In the genomic region with DNA sequence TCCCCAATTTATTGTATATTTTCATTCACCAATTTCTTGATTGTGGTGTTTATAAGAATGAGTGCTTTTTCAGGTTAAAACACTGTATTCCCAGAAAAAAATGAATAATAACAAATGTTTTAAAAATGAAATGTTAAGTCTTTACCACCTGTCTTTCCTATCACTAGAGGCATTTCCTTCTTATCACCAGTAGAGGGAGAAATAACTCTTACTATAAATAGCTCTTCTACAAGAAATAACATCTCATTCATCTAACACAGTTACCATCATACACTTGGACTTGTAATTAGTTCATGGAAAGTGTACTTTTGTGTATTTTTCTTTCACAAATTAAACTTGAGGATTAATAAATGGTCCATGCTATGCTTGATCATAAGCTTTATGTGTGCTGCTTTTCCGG, we compare ENCODE assay signal across 14 mouse cellular contexts. TPM values are rescaled to one million over a fixed set of nuclear protein-coding genes. Genes with fewer than 3 reads are reported as not detected.
DNase-seq lines count a peak whose midpoint lies in the region; ATAC-seq and TF ChIP-seq lines count a peak whose summit lies in the region.
"Had no signal": no experiment of that assay in that cellular context is flagged by ENCODE, and none has a peak within 500 bp of the region (broad histone marks: within the 10 kb centered on the region; RNA-seq: fewer than 3 reads in every experiment).

No protein-coding gene starts in this region.

- H3K27ac ChIP-seq in layer of hippocampus, adult 2 months = no peak overlapping the region
- H3K27ac ChIP-seq: hindbrain, embryonic 10.5 days; limb, embryonic 12.5 days; neural tube, embryonic 12.5 days had no signal

- peak; percentile 55 for ATAC-seq in megakaryocyte progenitor cell, adult 5-6 weeks (replicated peaks; ENCODE audit: poor library complexity)

- TF ChIP-seq CTCF in layer of hippocampus, adult 2 months (conservative IDR thresholded peaks at IDR 0.05) = peak; percentile 84

- H3K4me3 ChIP-seq in layer of hippocampus, adult 2 months = no peak overlapping the region
- H3K4me3 ChIP-seq: hindbrain, embryonic 10.5 days; limb, embryonic 12.5 days; neural tube, embryonic 12.5 days had no signal

- no peak for DNase-seq in layer of hippocampus, adult 2 months (ENCODE audit: low spot score in 2 of 2)
- DNase-seq in layer of hippocampus, postnatal 36 days = no peak
- peak; percentile 15 for DNase-seq in CD4-positive, CD25-positive, alpha-beta regulatory T cell, adult 2 months (ENCODE audit: low read depth, low spot score)
- peak; percentile 24 for DNase-seq in Muller cell, postnatal 12 days (ENCODE audit: inconsistent ontology term)
- no peak for DNase-seq in right cerebral cortex, postnatal 25 days
- no peak for DNase-seq in layer of hippocampus, adult 11-12 months (ENCODE audit: low spot score)
- DNase-seq: cerebellum, adult 11-12 months; lung, postnatal 4 days; spleen, adult 18-20 months; thymus, postnatal 25 days had no signal

RNA-seq across cellular contexts. Expression of a gene that starts 40.5 kb away (rescaled TPM):
- total RNA-seq in layer of hippocampus, adult 2 months (2021) = 100 to 1,000 TPM in 1 of 2 experiments, 10 to 100 TPM in 1; 98.4 to 111 TPM
- total RNA-seq in layer of hippocampus, postnatal 36 days (2021) = 100 to 1,000 TPM in 1 of 2 experiments, 10 to 100 TPM in 1; 96.0 to 101 TPM
- 46.5 and 50.4 TPM in 2 replicates for total RNA-seq in megakaryocyte progenitor cell, adult 5-6 weeks (2015)
- 29.4 and 36.7 TPM in 2 replicates for total RNA-seq in megakaryocyte progenitor cell, adult 5-6 weeks (2017)

Comparison
In these comparisons a context has a peak if more than half of its experiments do, and no peak if none do; other contexts are left out.
1. DNase-seq: peak in CD4-positive, CD25-positive, alpha-beta regulatory T cell, adult 2 months (single experiment) and Muller cell, postnatal 12 days (single experiment); none in layer of hippocampus, adult 2 months (0 of 2), layer of hippocampus, postnatal 36 days (0 of 2), right cerebral cortex, postnatal 25 days (single experiment) and layer of hippocampus, adult 11-12 months (single experiment).